Mouse (Mus musculus) stomach, postnatal 0 days (tissue): Measurements from ENCODE around the gene Far1.

ENCODE experiments used
- CTCF ChIP-seq: IDR thresholded peaks from 2 replicates; pipeline ENCODE4 v1.5.1; 2016; ENCODE audit warnings: antibody characterized with exemption, low read depth, mild to moderate bottlenecking, moderate library complexity
- EP300 ChIP-seq: optimal IDR thresholded peaks from 2 replicates; pipeline ENCODE3; 2016; ENCODE audit warnings: antibody characterized with exemption

DNA sequence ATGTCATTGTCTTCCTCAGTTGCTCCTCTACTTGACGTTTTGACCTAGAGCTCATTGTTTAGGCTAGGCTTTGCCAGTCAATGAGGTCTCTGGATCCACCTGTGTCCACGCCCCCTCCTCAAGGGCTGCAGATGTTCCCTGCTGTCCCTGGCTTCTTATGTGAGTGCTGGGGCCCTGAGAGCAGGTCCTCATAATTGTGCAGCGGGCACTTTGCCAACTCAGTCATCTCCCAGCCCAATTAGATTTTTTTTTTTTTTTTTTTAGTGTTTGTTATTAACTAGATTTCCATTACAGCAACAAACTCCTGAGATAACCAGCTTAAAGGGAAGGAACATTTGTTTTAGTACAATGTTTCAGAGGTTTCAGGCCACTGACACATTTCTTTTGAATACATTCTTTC is 5.8 kb upstream of the Far1 start:
- TF ChIP-seq CTCF (no peak), EP300 (no peak)
